Mouse (Mus musculus): Measurements from ENCODE around the gene Vmp1. TPM values are rescaled to one million over a fixed set of nuclear protein-coding genes. Genes with fewer than 3 reads are reported as not detected.

Vmp1 gene
- polyA plus RNA-seq, 1 experiment from 2014 or later: 147 TPM

- no peaks in the 10 kb centered on the region for H3K27me3 ChIP-seq (ENCODE audit: control insufficient read depth, insufficient read depth, low read length)
- ATAC-seq (ENCODE audit: insufficient read depth, low FRiP score): no peak
- H3K36me3 ChIP-seq (ENCODE audit: control insufficient read depth, insufficient read depth, low read length): no peaks in the 10 kb centered on the region
- no peak overlapping the region for H3K4me2 ChIP-seq (ENCODE audit: low read depth, low read length)
- WGBS: 85% methylated on average over 6 of the region's 6 CpGs
- peaks cover 3% of the 10 kb centered on the region for H3K4me1 ChIP-seq (ENCODE audit: control insufficient read depth, insufficient read depth, low read length)
- no peak overlapping the region for H3K4me3 ChIP-seq (replicated peaks; ENCODE audit: low read length)
- H3K9me3 ChIP-seq (replicated peaks; ENCODE audit: control insufficient read depth, low read length): no peaks in the 10 kb centered on the region
- H3K27ac ChIP-seq (ENCODE audit: low read length): no peak overlapping the region
- H3K9ac ChIP-seq (ENCODE audit: low read length): no peak overlapping the region
These were observed 143.7 kb downstream of the Vmp1 start for GRCm38 (mm10) chr11:86539716-86540475.

DNA sequence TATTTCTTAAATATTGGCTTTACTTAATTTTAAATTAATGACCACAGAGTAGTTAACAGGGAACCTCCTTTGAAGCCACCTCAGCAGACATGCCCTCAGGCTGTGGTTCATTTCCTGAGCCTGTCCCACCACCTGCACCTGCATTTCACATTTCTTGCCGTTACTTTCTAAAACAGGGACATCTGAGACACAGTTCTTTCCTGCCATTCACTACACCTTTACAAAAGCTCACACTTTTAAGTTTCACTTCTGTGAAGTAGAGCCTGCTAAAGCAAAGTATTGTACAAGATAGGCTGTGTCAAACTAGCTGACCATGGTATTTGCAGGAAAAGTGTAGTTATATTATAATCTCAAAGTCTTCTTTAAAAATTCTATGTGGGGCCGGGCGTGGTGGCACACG is 144.8 kb downstream of the Vmp1 start:
- H3K4me2 ChIP-seq (ENCODE audit: low read depth, low read length): no peak overlapping the region
- no peaks in the 10 kb centered on the region for H3K9me3 ChIP-seq (replicated peaks; ENCODE audit: control insufficient read depth, low read length)
- 0 out of 2 replicates have a peak, but pooled peaks cover 2% of the 10 kb centered on the region for H3K36me3 ChIP-seq (ENCODE audit: control insufficient read depth, insufficient read depth, low read length)
- no peak overlapping the region for H3K9ac ChIP-seq (ENCODE audit: low read length)
- no peaks in the 10 kb centered on the region for H3K27me3 ChIP-seq (ENCODE audit: control insufficient read depth, insufficient read depth, low read length)
- H3K4me1 ChIP-seq (ENCODE audit: control insufficient read depth, insufficient read depth, low read length): peaks cover 3% of the 10 kb centered on the region
- H3K27ac ChIP-seq (ENCODE audit: low read length): no peak overlapping the region
- no peak overlapping the region for H3K4me3 ChIP-seq (replicated peaks; ENCODE audit: low read length)
- 97% methylated on average over 4 of the region's 4 CpGs for WGBS
- ATAC-seq (ENCODE audit: insufficient read depth, low FRiP score): no peak

GRCm38 (mm10) chr11:86534201-86534910 is 149.3 kb downstream of the Vmp1 start:
- no peak overlapping the region for H3K9ac ChIP-seq (ENCODE audit: low read length)
- H3K9me3 ChIP-seq (replicated peaks; ENCODE audit: control insufficient read depth, low read length): no peaks in the 10 kb centered on the region
- peaks cover 9% of the 10 kb centered on the region; the same call in 1 of the 2 replicates for H3K36me3 ChIP-seq (ENCODE audit: control insufficient read depth, insufficient read depth, low read length)
- H3K27me3 ChIP-seq (ENCODE audit: control insufficient read depth, insufficient read depth, low read length): no peaks in the 10 kb centered on the region
- WGBS: 85% methylated on average over 5 of the region's 5 CpGs
- no peaks in the 10 kb centered on the region for H3K4me1 ChIP-seq (ENCODE audit: control insufficient read depth, insufficient read depth, low read length)
- no peak overlapping the region for H3K4me2 ChIP-seq (ENCODE audit: low read depth, low read length)
- no peak for ATAC-seq (ENCODE audit: insufficient read depth, low FRiP score)
- H3K4me3 ChIP-seq (replicated peaks; ENCODE audit: low read length): no peak overlapping the region
- no peak overlapping the region for H3K27ac ChIP-seq (ENCODE audit: low read length)

MicroRNAs within 50 kb of the gene (microRNA counts, 519-probe panel; counts per million panel counts)
- 3,983 counts per million, percentile 92 among the panel's probes with 10 or more counts for microRNA mmu-miR-21

Small RNAs within 50 kb of the gene (microRNA-seq; reads per million reads assigned to microRNA genes)
- gene Mir21a: 20,139 reads per million, percentile 97 among the genes with 10 or more reads in this experiment

Other genes with a start within 250 kb of the Vmp1 start
- gene Rnft1, start 199.2 kb downstream of the Vmp1 start, polyA plus RNA-seq (2015; fragmentation: Nextera tagmentation; extraction: Ambion mirVana): 62.9 and 68.1 TPM in 2 replicates
- 58.4 and 60.0 TPM in 2 replicates for gene Rps6kb1, start 139.0 kb downstream of the Vmp1 start, polyA plus RNA-seq (2015; fragmentation: Nextera tagmentation; extraction: Ambion mirVana)
- 10.4 and 11.8 TPM in 2 replicates for gene Tubd1, start 138.8 kb downstream of the Vmp1 start, polyA plus RNA-seq (2015; fragmentation: Nextera tagmentation; extraction: Ambion mirVana)
- gene Ptrh2, start 149 bp upstream of the Vmp1 start, polyA plus RNA-seq (2015; fragmentation: Nextera tagmentation; extraction: Ambion mirVana): 26.6 and 28.8 TPM in 2 replicates
- 148 and 164 TPM in 2 replicates for gene Cltc, start 73.7 kb upstream of the Vmp1 start, polyA plus RNA-seq (2015; fragmentation: Nextera tagmentation; extraction: Ambion mirVana)
- gene Dhx40, start 123.9 kb upstream of the Vmp1 start, polyA plus RNA-seq (2015; fragmentation: Nextera tagmentation; extraction: Ambion mirVana): 17.1 and 17.7 TPM in 2 replicates

Measured in stomach, embryonic 16.5 days (tissue).